Mouse (Mus musculus): ENCODE data around the gene Tmem115.

The Tmem115 gene

GRCm38 (mm10) chr9:107533791-107534407, at the start of gene Tmem115:
Gene Tmem115 (plus strand): TSS chr9:107533945.
- DNase-seq (ENCODE audit: low spot score) = peak; percentile 62

- no peak for DNase-seq (ENCODE audit: low spot score)
Observed at GRCm38 (mm10) chr9:107484302-107484701, 49.4 kb upstream of the Tmem115 start.

- DNase-seq (ENCODE audit: low spot score) = no peak
Observed at GRCm38 (mm10) chr9:107484766-107485165, 49.0 kb upstream of the Tmem115 start.

DNA sequence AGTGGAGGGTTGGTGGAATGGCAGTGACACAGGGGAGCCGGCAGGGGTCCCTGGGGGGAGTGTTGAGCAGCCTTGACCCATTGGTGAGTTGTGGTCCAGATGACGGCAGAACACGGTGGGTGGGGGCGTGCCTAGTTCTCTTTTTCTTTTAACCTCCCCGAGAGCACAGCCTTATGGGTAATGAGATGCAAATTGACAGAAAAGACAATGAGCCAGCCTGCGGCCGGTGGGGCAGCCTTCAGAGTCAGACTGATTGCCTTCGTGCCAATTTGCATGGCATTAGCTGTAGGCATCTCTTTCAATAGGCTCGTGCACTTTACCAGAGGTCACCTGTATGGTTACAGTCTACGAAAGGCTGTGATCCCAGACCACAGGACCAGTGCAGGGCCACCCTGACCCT, 47.7 kb upstream of the Tmem115 start:
- DNase-seq (ENCODE audit: low spot score) = no peak

DNA sequence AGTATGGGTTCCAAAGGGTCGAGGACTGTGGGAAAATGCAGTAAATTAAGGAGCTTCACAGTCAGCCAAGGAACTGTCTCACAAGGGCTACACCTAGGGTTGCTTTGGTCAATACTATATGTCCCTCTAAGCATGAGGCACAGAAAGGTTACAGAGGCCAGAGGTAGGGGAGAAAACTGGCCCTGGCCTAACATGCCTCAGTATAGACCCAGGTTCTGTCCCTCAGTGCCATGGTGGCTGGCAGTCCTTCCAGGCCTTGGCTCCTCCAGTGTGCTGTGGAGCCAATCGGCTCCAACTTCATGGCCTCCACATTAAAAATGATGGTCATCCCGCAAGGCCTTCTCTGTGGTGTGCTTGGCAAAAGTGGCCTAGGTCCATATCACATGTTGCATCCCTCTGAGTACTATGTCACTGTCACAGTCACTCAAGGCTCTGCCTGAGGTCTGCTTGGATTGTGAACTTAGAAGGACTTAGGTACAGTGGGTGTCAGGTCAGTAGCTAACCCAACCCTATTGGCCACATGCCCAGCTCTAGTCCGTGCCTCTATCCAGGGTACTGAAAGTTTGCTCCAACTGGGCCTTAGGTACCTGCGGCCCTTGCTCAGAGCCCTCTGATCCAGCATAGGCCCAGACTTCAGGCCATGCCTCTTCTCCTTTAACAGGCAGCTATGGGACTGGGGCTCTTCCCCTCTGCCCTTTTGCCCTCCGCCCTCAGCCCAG, 47.1 kb upstream of the Tmem115 start:
- no peak for DNase-seq (ENCODE audit: low spot score)

- DNase-seq (ENCODE audit: low spot score) = no peak
Observed at GRCm38 (mm10) chr9:107490146-107490545, 43.6 kb upstream of the Tmem115 start.

- DNase-seq (ENCODE audit: low spot score) = no peak
Observed at GRCm38 (mm10) chr9:107490625-107491024, 43.1 kb upstream of the Tmem115 start.

- no peak for DNase-seq (ENCODE audit: low spot score)
Observed at GRCm38 (mm10) chr9:107493511-107493910, 40.2 kb upstream of the Tmem115 start.

DNA sequence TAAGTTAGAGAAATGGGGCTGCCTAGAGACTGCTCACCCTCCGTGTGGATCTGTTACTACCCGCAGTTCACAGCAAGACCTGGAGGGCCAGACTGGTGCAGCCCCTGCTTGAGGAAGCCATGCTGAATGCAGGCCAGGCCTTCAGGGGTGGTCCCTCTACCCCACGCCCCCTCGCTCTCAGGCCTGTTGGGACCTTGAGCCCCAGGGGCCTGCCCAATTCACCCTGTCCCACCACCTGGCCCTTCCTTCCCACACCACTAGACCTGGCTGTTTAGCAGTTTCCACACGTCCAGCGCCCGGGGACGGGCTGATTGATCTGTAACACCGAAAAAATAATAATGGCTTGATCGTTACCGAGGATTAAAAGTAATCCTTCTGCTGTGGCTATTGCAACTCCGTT, 39.5 kb upstream of the Tmem115 start:
- DNase-seq (ENCODE audit: low spot score) = no peak

GRCm38 (mm10) chr9:107496359-107496758, 37.4 kb upstream of the Tmem115 start:
- DNase-seq (ENCODE audit: low spot score) = no peak

- DNase-seq (ENCODE audit: low spot score) = no peak
Observed at GRCm38 (mm10) chr9:107500708-107501286, 32.9 kb upstream of the Tmem115 start.

DNA sequence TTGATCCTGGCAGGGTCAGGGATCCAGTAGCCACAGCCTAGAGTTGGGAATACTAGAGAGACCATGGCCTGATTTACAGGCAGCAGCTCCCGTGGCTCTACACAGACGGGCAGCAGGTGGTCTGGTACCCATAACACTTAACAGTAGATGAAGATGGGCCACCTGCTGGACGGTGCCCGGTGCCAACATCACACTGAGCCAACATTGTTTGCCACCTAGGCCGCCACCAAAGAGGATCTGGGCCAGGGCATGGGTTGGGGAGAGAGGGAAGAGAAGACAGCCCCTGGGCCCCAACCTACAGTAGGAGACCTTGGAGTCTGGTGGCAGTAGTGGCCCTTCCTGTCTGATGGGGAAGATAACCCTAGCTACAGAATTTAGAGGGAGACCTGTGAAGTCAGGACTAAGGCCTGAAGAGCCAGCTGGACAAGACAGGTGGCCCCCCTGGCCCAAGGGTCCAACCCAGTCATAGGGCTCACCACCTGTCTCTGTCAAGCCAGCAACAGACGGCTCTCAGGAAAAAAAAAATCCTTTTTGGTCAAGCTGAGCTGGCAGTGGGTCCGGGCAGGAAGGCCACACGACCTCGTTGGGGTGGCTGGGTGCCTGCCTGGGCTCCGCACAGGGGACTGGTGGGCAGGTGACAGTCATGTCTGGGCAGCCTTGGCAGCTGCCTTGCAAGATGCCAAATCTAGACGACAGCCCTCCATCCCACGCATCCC, 31.5 kb upstream of the Tmem115 start:
- no peak for DNase-seq (ENCODE audit: low spot score)

GRCm38 (mm10) chr9:107504662-107505537, 28.8 kb upstream of the Tmem115 start:
- DNase-seq (ENCODE audit: low spot score) = no peak

GRCm38 (mm10) chr9:107508266-107508665, 25.5 kb upstream of the Tmem115 start:
- DNase-seq (ENCODE audit: low spot score) = no peak

DNA sequence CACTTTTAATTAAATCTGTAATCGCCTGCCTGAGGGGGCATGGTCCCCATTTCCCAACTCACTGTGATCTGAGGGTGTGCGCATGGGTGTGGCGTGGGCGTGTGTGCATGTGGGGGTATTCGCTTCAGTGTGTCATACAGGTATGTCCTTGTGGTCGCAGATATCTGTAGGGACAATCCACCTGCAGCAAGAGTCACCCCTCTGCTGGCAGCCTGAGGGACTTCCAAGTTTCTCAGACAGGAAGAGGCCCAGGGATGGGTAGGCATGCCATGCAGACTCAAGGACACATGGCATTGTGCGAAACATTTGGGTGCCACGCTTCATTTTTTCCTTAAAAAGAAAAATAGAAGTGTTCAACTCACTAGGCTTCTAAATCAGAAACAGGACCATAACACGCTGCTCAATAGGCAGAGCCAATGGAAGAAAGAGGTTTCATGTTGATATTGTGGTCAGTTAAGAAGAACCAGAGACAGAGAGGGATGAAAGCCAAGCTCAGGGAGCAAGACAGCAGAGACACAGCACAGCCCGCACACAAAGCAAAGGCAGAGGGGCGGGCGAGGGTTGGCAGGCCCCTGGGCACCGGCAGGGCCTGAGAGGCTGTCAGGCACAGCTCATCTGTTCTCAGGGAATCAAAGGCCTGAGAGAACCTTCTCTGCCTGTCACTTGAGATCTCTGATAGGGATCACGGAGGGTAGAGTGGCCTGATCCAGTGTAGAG, 23.2 kb upstream of the Tmem115 start:
- DNase-seq (ENCODE audit: low spot score) = no peak

DNA sequence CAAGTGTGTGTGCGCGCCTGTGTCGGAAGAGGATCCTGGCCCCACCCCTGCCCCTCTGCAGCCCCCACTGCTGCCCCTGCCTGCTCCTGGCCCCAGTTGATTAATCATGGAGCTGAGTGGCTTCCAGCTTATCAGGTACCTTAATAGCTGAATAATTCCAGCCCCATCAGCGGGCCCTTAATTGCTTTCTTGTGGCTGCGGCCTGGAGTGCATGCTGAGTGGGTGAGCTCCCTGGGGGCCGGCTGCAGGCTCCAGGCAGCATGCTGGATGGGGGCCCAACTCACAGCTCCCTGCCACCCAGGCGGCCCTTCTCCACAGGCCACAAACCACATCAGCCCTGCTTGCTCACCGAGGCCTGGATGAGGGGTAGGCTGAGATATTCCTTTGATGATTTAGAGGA, 22.3 kb upstream of the Tmem115 start:
- DNase-seq (ENCODE audit: low spot score) = no peak

DNA sequence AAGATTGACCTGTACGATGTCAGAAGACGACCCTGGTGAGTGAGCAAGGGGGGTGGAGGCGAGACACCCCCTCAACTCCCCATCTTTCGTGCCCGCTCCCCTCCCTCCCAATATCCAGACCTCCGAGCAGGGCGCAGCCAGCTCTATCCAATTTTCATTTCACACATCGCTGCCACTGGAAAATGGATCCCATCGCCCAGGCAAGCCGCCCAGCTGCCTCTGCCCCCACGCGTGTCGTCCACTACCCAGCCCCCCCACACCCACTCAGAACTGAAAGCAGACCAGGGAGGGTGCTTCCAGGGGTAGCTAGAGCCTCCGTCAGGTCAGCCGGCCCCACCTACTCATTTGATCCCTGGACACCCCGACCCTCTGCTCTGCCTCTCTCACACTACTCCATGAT, 21.4 kb upstream of the Tmem115 start:
- no peak for DNase-seq (ENCODE audit: low spot score)

DNA sequence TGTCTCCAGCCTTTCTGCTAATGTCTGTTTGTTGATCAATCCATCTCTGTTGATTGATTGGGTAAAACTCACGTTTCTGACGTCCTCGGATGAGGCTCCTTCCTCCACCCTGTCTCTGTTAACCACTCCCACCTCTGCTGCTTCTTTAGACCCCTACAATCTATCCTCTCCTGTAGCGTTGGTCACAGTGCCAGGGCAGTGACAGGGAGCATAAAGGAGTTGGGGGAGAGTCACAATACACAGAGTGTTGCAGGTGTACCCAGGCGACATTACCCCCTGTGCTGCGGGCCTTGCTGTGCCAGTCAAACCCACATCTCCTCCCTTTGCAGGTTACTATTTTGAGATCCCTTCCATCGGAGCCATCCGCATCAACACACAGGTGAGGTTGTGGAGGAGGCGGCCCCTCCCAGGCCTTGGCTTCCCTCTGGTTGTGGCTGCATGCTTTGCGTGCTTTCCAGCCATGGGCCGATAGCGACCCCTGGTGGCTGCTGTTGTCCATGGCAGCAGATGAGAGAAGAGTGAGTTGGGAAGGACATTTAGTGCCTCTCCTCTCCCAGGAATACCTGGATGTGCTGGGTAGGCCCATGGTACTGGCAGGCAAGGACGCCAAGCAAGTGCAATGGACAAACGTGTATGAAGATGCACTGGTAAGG, 19.3 kb upstream of the Tmem115 start:
- DNase-seq (ENCODE audit: low spot score) = peak; percentile 57

DNA sequence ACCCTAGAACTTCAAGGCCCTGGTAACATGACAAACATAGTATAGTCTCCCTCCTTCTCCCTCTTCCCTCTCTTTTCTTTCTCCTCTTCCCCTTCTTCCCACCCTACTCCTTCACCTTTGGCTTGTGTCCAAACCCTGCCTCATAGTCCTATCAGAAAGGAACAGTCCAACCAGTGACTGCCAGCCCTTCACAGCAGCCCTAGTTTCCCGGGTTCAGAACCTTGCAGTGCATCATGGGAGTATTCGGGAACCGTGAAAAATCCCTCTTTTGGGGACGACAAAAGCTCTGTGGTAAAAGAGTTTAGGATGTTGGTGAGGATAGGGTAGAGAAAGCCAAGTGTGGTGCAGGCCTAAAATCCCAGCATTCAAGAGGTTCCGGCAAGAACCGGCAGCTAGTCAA, 13.4 kb upstream of the Tmem115 start:
- no peak for DNase-seq (ENCODE audit: low spot score)

DNA sequence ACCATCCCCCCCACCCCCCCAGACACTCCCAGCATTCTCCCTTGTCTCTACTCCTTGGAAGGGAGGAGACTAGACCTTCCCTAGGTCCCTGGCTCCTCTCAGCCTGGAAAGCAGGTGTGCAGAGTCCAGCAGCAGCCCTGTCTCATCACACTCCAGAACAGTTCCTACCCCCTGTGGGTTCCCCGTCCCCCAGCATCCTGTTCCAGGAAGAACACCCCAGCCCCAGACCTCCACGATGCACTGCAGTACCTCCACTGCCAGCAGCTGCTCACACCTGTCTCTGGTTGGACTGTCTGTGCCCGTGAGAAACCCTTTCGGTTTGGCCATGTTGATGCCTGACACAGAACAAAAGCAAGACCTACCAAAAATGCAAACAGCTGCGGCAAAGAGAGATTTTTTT, 12.6 kb upstream of the Tmem115 start:
- no peak for DNase-seq (ENCODE audit: low spot score)

Measured in urinary bladder, postnatal 10 days (tissue).